Mouse (Mus musculus) macrophage (primary cell): ENCODE measurements around the gene Rai1. TPM values are rescaled to one million over a fixed set of nuclear protein-coding genes. Genes with fewer than 3 reads are reported as not detected.

ENCODE experiments used
- H3K27ac ChIP-seq: fragments of 350-480 bp; formaldehyde crosslinking; 2 replicates; pipeline ENCODE4 v1.9.0; 2021
- H3K36me3 ChIP-seq: fragments of 350-480 bp; formaldehyde crosslinking; 2 replicates; pipeline ENCODE4 v1.9.0; 2021; ENCODE audit errors: inconsistent target
- H3K4me3 ChIP-seq: fragments of 350-480 bp; formaldehyde crosslinking; 2 replicates; pipeline ENCODE4 v1.9.0; 2021; ENCODE audit errors: inconsistent target
- H3K79me2 ChIP-seq: fragments of 350-480 bp; formaldehyde crosslinking; 2 replicates; pipeline ENCODE4 v1.9.0; 2021; ENCODE audit errors: inconsistent target
- WGBS: methylation state at CpG from one replicate; pipeline ENCODE4 v1.1.7; 2026; ENCODE audit warnings: inconsistent platforms; ENCODE audit not compliant: missing documents; 5-methylcytosine and 5-hydroxymethylcytosine counted together
- polyA plus RNA-seq: library from polyadenylated mRNA; stranded (reverse); fragments of 250-400 nt; gene quantifications from 3 replicates; pipeline ENCODE4 v1.2.4, GENCODE M21; 2018; ENCODE audit warnings: inconsistent platforms

The Rai1 gene
- polyA plus RNA-seq, 1 experiment from 2014 or later: 10.5 TPM

- Histone ChIP-seq H3K36me3 (no peaks in the 10 kb centered on the region), H3K79me2 (peaks cover 82% of the 10 kb centered on the region; the same call in 1 of the 2 replicates), H3K4me3 (no peak overlapping the region), H3K27ac (no peak overlapping the region)
- 93% methylated on average over 4 of the region's 4 CpGs for WGBS
Measured at GRCm38 (mm10) chr11:60127863-60128512, 23.2 kb downstream of the Rai1 start.

GRCm38 (mm10) chr11:60130516-60130915, 25.7 kb downstream of the Rai1 start:
- H3K4me3 ChIP-seq: no peak overlapping the region
- no peak overlapping the region for H3K27ac ChIP-seq
- 24% methylated on average over 6 of the region's 6 CpGs for whole genome bisulfite sequencing
- H3K36me3 ChIP-seq: no peaks in the 10 kb centered on the region
- peaks cover 76% of the 10 kb centered on the region; the same call in 1 of the 2 replicates for H3K79me2 ChIP-seq

- H3K27ac ChIP-seq: no peak overlapping the region
- WGBS: 100% methylated on average over 1 of the region's 1 CpGs
Measured at GRCm38 (mm10) chr11:60132061-60132460, 27.2 kb downstream of the Rai1 start.

GRCm38 (mm10) chr11:60136491-60136890, 31.7 kb downstream of the Rai1 start:
- Histone ChIP-seq H3K36me3 (no peaks in the 10 kb centered on the region), H3K4me3 (no peak overlapping the region), H3K79me2 (peaks cover 46% of the 10 kb centered on the region; the same call in 1 of the 2 replicates), H3K27ac (no peak overlapping the region)
- 92% methylated on average over 1 of the region's 1 CpGs for WGBS

More at GRCm38 (mm10) chr11:60132061-60132460, 27.2 kb downstream of the Rai1 start:
- no peak overlapping the region for H3K4me3 ChIP-seq
- no peaks in the 10 kb centered on the region for H3K36me3 ChIP-seq
- peaks cover 72% of the 10 kb centered on the region; the same call in 1 of the 2 replicates for H3K79me2 ChIP-seq

GRCm38 (mm10) chr11:60137170-60137569, 32.4 kb downstream of the Rai1 start:
- Histone ChIP-seq H3K4me3 (no peak overlapping the region), H3K79me2 (peaks cover 39% of the 10 kb centered on the region; the same call in 1 of the 2 replicates), H3K36me3 (no peaks in the 10 kb centered on the region), H3K27ac (no peak overlapping the region)

GRCm38 (mm10) chr11:60139141-60139733, 34.4 kb downstream of the Rai1 start:
- Histone ChIP-seq H3K36me3 (no peaks in the 10 kb centered on the region), H3K79me2 (peaks cover 22% of the 10 kb centered on the region; the same call in 1 of the 2 replicates), H3K4me3 (no peak overlapping the region), H3K27ac (no peak overlapping the region)
- 59% methylated on average over 22 of the region's 24 CpGs for WGBS

GRCm38 (mm10) chr11:60139734-60140371, 35.0 kb downstream of the Rai1 start:
- H3K27ac ChIP-seq: no peak overlapping the region
- 6% methylated on average over 56 of the region's 66 CpGs for WGBS
- no peaks in the 10 kb centered on the region for H3K36me3 ChIP-seq
- peaks cover 16% of the 10 kb centered on the region; the same call in 1 of the 2 replicates for H3K79me2 ChIP-seq
- H3K4me3 ChIP-seq: peak overlapping the region; percentile 5; the same call in 1 of the 2 replicates

- 0 out of 2 replicates have a peak overlapping the region, but pooled peaks have one; percentile 19 for H3K27ac ChIP-seq
- H3K79me2 ChIP-seq: peaks cover 12% of the 10 kb centered on the region; the same call in 1 of the 2 replicates
- peak overlapping the region; percentile 14; the same call in 1 of the 2 replicates for H3K4me3 ChIP-seq
- WGBS: 48% methylated on average over 23 of the region's 32 CpGs
- no peaks in the 10 kb centered on the region for H3K36me3 ChIP-seq
Measured at GRCm38 (mm10) chr11:60140586-60141284, 35.9 kb downstream of the Rai1 start.

GRCm38 (mm10) chr11:60141285-60141608, 36.4 kb downstream of the Rai1 start:
- no peaks in the 10 kb centered on the region for H3K36me3 ChIP-seq
- 70% methylated on average over 7 of the region's 7 CpGs for WGBS
- H3K4me3 ChIP-seq: no peak overlapping the region
- peaks cover 8% of the 10 kb centered on the region; the same call in 1 of the 2 replicates for H3K79me2 ChIP-seq
- peak overlapping the region; percentile 19 for H3K27ac ChIP-seq

- Histone ChIP-seq H3K36me3 (no peaks in the 10 kb centered on the region), H3K27ac (no peak overlapping the region), H3K79me2 (no peaks in the 10 kb centered on the region; the same call in 1 of the 2 replicates), H3K4me3 (no peak overlapping the region)
- WGBS: 10% methylated on average over 4 of the region's 4 CpGs
Measured at GRCm38 (mm10) chr11:60143086-60143485, 38.3 kb downstream of the Rai1 start.

- H3K27ac ChIP-seq: no peak overlapping the region
- H3K4me3 ChIP-seq: no peak overlapping the region
- no peaks in the 10 kb centered on the region for H3K79me2 ChIP-seq
- H3K36me3 ChIP-seq: no peaks in the 10 kb centered on the region
- WGBS: 96% methylated on average over 4 of the region's 4 CpGs
Measured at GRCm38 (mm10) chr11:60146170-60146569, 41.4 kb downstream of the Rai1 start.

- Histone ChIP-seq H3K36me3 (no peaks in the 10 kb centered on the region), H3K79me2 (no peaks in the 10 kb centered on the region), H3K4me3 (no peak overlapping the region), H3K27ac (no peak overlapping the region)
- WGBS: 98% methylated on average over 5 of the region's 5 CpGs
Measured at GRCm38 (mm10) chr11:60148591-60148990, 43.8 kb downstream of the Rai1 start.

GRCm38 (mm10) chr11:60149086-60149485, 44.3 kb downstream of the Rai1 start:
- Histone ChIP-seq H3K36me3 (no peaks in the 10 kb centered on the region), H3K4me3 (no peak overlapping the region), H3K27ac (no peak overlapping the region), H3K79me2 (no peaks in the 10 kb centered on the region)
- 91% methylated on average over 3 of the region's 3 CpGs for WGBS

- no peak overlapping the region for H3K27ac ChIP-seq
- H3K36me3 ChIP-seq: no peaks in the 10 kb centered on the region
- H3K79me2 ChIP-seq: no peaks in the 10 kb centered on the region
- WGBS: 100% methylated on average over 3 of the region's 3 CpGs
- no peak overlapping the region for H3K4me3 ChIP-seq
Measured at GRCm38 (mm10) chr11:60150677-60151076, 45.9 kb downstream of the Rai1 start.
